In the genomic region with DNA sequence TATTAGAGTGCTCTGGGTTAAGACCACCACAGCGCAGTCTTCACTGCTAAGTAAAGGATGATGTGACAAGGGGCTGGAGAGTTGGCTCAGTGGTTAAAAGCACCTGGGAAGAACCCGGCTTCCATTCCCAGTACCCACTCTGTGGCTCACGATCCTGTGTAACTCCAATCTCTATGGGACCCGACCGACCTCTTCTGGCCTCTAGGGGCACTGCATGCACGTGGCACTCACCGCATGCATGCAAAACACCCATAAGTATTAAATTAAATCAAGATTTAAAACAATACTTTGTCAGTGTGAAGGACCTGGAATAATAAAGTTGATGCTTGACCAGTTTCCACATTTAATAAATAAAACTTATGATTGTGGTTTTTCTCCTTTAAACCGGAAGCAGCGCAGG, we compare ENCODE assay signal across 11 mouse cellular contexts.
DNase-seq lines count a peak whose midpoint lies in the region; ATAC-seq and TF ChIP-seq lines count a peak whose summit lies in the region.
"Had no signal": no experiment of that assay in that cellular context is flagged by ENCODE, and none has a peak within 500 bp of the region (broad histone marks: within the 10 kb centered on the region; RNA-seq: fewer than 3 reads in every experiment).

No protein-coding gene starts in this region.

- no peaks in the 10 kb centered on the region for H3K27me3 ChIP-seq in heart, postnatal 0 days (ENCODE audit: control insufficient read depth, insufficient read depth, low read length)
- no peaks in the 10 kb centered on the region for H3K27me3 ChIP-seq in midbrain, postnatal 0 days (ENCODE audit: insufficient read depth, low read length)
- no peaks in the 10 kb centered on the region for H3K27me3 ChIP-seq in midbrain, embryonic 15.5 days (replicated peaks)
- H3K27me3 ChIP-seq in MEL (ENCODE audit: control insufficient read depth in 1 of 2, insufficient read depth in 2 of 2, low read length in 2 of 2) = no peaks in the 10 kb centered on the region; a peak in 1 of 4 replicates
- H3K27me3 ChIP-seq: midbrain, embryonic 13.5 days had no signal

- H3K27ac ChIP-seq in heart, postnatal 0 days (ENCODE audit: low read depth) = no peak overlapping the region
- H3K27ac ChIP-seq in midbrain, postnatal 0 days (ENCODE audit: low read depth, low read length) = no peak overlapping the region
- H3K27ac ChIP-seq in midbrain, embryonic 15.5 days = no peak overlapping the region
- H3K27ac ChIP-seq in MEL (ENCODE audit: control insufficient read depth, low read depth, low read length) = no peak overlapping the region
- H3K27ac ChIP-seq: hindbrain, embryonic 12.5 days; midbrain, embryonic 13.5 days had no signal

- ATAC-seq in heart, postnatal 0 days (ENCODE audit: insufficient read depth, low read depth) = no peak
- ATAC-seq in midbrain, postnatal 0 days (ENCODE audit: low FRiP score) = no peak
- no peak for ATAC-seq in midbrain, embryonic 15.5 days (replicated peaks)
- ATAC-seq: midbrain, embryonic 13.5 days had no signal

- H3K9ac ChIP-seq in heart, postnatal 0 days (replicated peaks; ENCODE audit: low read depth, low read length) = no peak overlapping the region
- H3K9ac ChIP-seq in midbrain, postnatal 0 days (replicated peaks; ENCODE audit: low read length, poor library complexity, severe bottlenecking) = no peak overlapping the region
- no peak overlapping the region for H3K9ac ChIP-seq in midbrain, embryonic 15.5 days
- H3K9ac ChIP-seq in MEL (ENCODE audit: control insufficient read depth, low read depth, low read length, poor library complexity, severe bottlenecking) = no peak overlapping the region
- H3K9ac ChIP-seq: hindbrain, embryonic 12.5 days; midbrain, embryonic 13.5 days had no signal

- no peak for TF ChIP-seq EP300 in heart, postnatal 0 days (IDR thresholded peaks at IDR 0.05; ENCODE audit: low read depth)
- no peak for TF ChIP-seq EP300 in MEL (IDR thresholded peaks at IDR 0.05; ENCODE audit: low read depth in 1 of 2, low read length in 2 of 2)

- H3K4me2 ChIP-seq in heart, postnatal 0 days (ENCODE audit: low read depth, low read length) = no peak overlapping the region
- H3K4me2 ChIP-seq in midbrain, postnatal 0 days (ENCODE audit: low read depth, low read length, poor library complexity, severe bottlenecking) = no peak overlapping the region
- H3K4me2 ChIP-seq in midbrain, embryonic 15.5 days = no peak overlapping the region
- H3K4me2 ChIP-seq: hindbrain, embryonic 12.5 days; midbrain, embryonic 13.5 days had no signal

- no peaks in the 10 kb centered on the region for H3K79me2 ChIP-seq in MEL (ENCODE audit: control insufficient read depth, insufficient read depth, low read length, poor library complexity)

- TF ChIP-seq POLR2A in MEL (IDR thresholded peaks at IDR 0.05; ENCODE audit: control insufficient read depth in 1 of 2, insufficient read depth in 1 of 2, low read depth in 1 of 2, low read length in 2 of 2, poor library complexity in 1 of 2) = no peak

- H3K4me3 ChIP-seq in heart, postnatal 0 days (ENCODE audit: low read depth, low read length) = no peak overlapping the region
- no peak overlapping the region for H3K4me3 ChIP-seq in midbrain, postnatal 0 days (ENCODE audit: low read depth, low read length)
- H3K4me3 ChIP-seq in midbrain, embryonic 15.5 days = no peak overlapping the region
- H3K4me3 ChIP-seq in MEL (ENCODE audit: control insufficient read depth in 1 of 2, insufficient read depth in 1 of 2, low read depth in 2 of 2, low read length in 2 of 2) = no peak overlapping the region
- H3K4me3 ChIP-seq: hindbrain, embryonic 12.5 days; midbrain, embryonic 13.5 days had no signal

- no peaks in the 10 kb centered on the region for H3K36me3 ChIP-seq in heart, postnatal 0 days (replicated peaks; ENCODE audit: control insufficient read depth, insufficient read depth, low read length)
- H3K36me3 ChIP-seq in midbrain, postnatal 0 days (ENCODE audit: insufficient read depth, low read length) = no peaks in the 10 kb centered on the region
- no peaks in the 10 kb centered on the region for H3K36me3 ChIP-seq in midbrain, embryonic 15.5 days (replicated peaks)
- no peaks in the 10 kb centered on the region for H3K36me3 ChIP-seq in MEL (ENCODE audit: control insufficient read depth in 1 of 2, insufficient read depth in 2 of 2, low read length in 2 of 2)
- H3K36me3 ChIP-seq: hindbrain, embryonic 12.5 days; midbrain, embryonic 13.5 days had no signal

- peak; percentile 27; the same call in 1 of the 2 replicates for TF ChIP-seq CTCF in heart, postnatal 0 days (IDR thresholded peaks at IDR 0.05; ENCODE audit: low read depth)
- TF ChIP-seq CTCF in midbrain, postnatal 0 days (IDR thresholded peaks at IDR 0.05) = peak; percentile 43
- TF ChIP-seq CTCF in MEL (IDR thresholded peaks at IDR 0.05 in 2 of 3, conservative IDR thresholded peaks at IDR 0.05 in 1 of 3; ENCODE audit: control insufficient read depth in 1 of 3, insufficient read depth in 1 of 3, low read depth in 2 of 3, low read length in 3 of 3, poor library complexity in 1 of 3, severe bottlenecking in 1 of 3) = peak; percentile 47 to 67 (median 54)

- no peaks in the 10 kb centered on the region for H3K9me3 ChIP-seq in heart, postnatal 0 days (replicated peaks; ENCODE audit: control insufficient read depth, low read length)
- no peaks in the 10 kb centered on the region for H3K9me3 ChIP-seq in midbrain, postnatal 0 days (ENCODE audit: low read length)
- no peaks in the 10 kb centered on the region for H3K9me3 ChIP-seq in midbrain, embryonic 15.5 days
- no peaks in the 10 kb centered on the region for H3K9me3 ChIP-seq in MEL (replicated peaks; ENCODE audit: insufficient read depth, low read length)
- H3K9me3 ChIP-seq: hindbrain, embryonic 12.5 days; midbrain, embryonic 13.5 days had no signal

- DNase-seq in heart, postnatal 0 days (ENCODE audit: low spot score) = no peak
- no peak for DNase-seq in heart, adult 9 months (ENCODE audit: low spot score in 2 of 2)
- DNase-seq in midbrain, postnatal 0 days (ENCODE audit: low spot score) = no peak
- DNase-seq in MEL (ENCODE audit: low read depth, low spot score) = peak; percentile 16
- peak; percentile 15 for DNase-seq in retina, postnatal 1 day
- DNase-seq in adrenal gland, postnatal 36 days = no peak
- no peak for DNase-seq in kidney, postnatal 14 days
- DNase-seq: cerebellum, postnatal 36 days had no signal

- TF ChIP-seq RAD21 in MEL (IDR thresholded peaks at IDR 0.05; ENCODE audit: low read depth, low read length) = peak; percentile 46

- H3K4me1 ChIP-seq in heart, postnatal 0 days (ENCODE audit: control insufficient read depth, insufficient read depth) = peaks cover 27% of the 10 kb centered on the region
- no peaks in the 10 kb centered on the region for H3K4me1 ChIP-seq in midbrain, postnatal 0 days (ENCODE audit: insufficient read depth, low read length)
- H3K4me1 ChIP-seq in midbrain, embryonic 15.5 days = peaks cover 7% of the 10 kb centered on the region; the same call in 1 of the 2 replicates
- no peaks in the 10 kb centered on the region for H3K4me1 ChIP-seq in MEL (ENCODE audit: control insufficient read depth in 1 of 2, insufficient read depth in 2 of 2, low read length in 2 of 2)

- 65% methylated on average over 9 of the region's 9 CpGs for WGBS in heart, postnatal 0 days
- WGBS in midbrain, postnatal 0 days = 66% methylated on average over 9 of the region's 9 CpGs
- 68% methylated on average over 9 of the region's 9 CpGs for WGBS in midbrain, embryonic 15.5 days

TF ChIP-seq in MEL, 35 proteins besides CTCF, POLR2A, EP300 and RAD21:
- TF ChIP-seq SMC3 (IDR thresholded peaks at IDR 0.05; ENCODE audit: low read depth, low read length) (peak; percentile 33; the same call in 1 of the 2 replicates), MXI1 (IDR thresholded peaks at IDR 0.05; ENCODE audit: low read depth, low read length) (no peak), MYB (IDR thresholded peaks at IDR 0.05; ENCODE audit: low read depth, low read length) (no peak)

Comparison
In these comparisons a context has a peak if more than half of its experiments do, and no peak if none do; other contexts are left out.
1. DNase-seq: peak in MEL (single experiment) and retina, postnatal 1 day (single experiment); none in heart, postnatal 0 days (single experiment), heart, adult 9 months (0 of 2), midbrain, postnatal 0 days (single experiment), adrenal gland, postnatal 36 days (0 of 2) and kidney, postnatal 14 days (single experiment).
2. Peak in every context shown above with its lines, with median percentiles within 50 percentile points of each other: CTCF ChIP-seq.